Mouse (Mus musculus) intestine, postnatal 0 days (tissue): ENCODE data around the gene Fdx1l. TPM values are rescaled to one million over a fixed set of nuclear protein-coding genes. Genes with fewer than 3 reads are reported as not detected.

ENCODE experiments used
- ATAC-seq: fragments of 200-750 bp; cut with Nextera tagmentation; 2 replicates; pipeline ENCODE4 v1.8.0; 2017; ENCODE audit warnings: mild to moderate bottlenecking, moderate TSS enrichment, moderate library complexity
- H3K27ac ChIP-seq: fragments of 300-500 bp; sonication (generic); 2 replicates; pipeline ENCODE4 v1.5.1; 2014; ENCODE audit warnings: mild to moderate bottlenecking, low read depth, low read length, moderate library complexity
- H3K27me3 ChIP-seq: fragments of 300-500 bp; sonication (generic); replicated peaks from 2 replicates; pipeline ENCODE4 v1.6.1; 2014; ENCODE audit warnings: low read length, mixed read lengths; ENCODE audit not compliant: control insufficient read depth, insufficient read depth
- H3K36me3 ChIP-seq: fragments of 300-500 bp; sonication (generic); 2 replicates; pipeline ENCODE4 v1.6.1; 2014; ENCODE audit warnings: mild to moderate bottlenecking, moderate library complexity; ENCODE audit not compliant: control insufficient read depth, insufficient read depth
- H3K4me1 ChIP-seq: fragments of 300-500 bp; sonication (generic); replicated peaks from 2 replicates; pipeline ENCODE4 v1.6.1; 2014; ENCODE audit warnings: antibody characterized with exemption, low read length, mixed read lengths; ENCODE audit not compliant: control insufficient read depth, insufficient read depth
- H3K4me2 ChIP-seq: fragments of 300-500 bp; sonication (generic); replicated peaks from 2 replicates; pipeline ENCODE4 v1.6.1; 2014; ENCODE audit warnings: low read depth, mild to moderate bottlenecking, moderate library complexity
- H3K4me3 ChIP-seq: fragments of 300-500 bp; sonication (generic); 2 replicates; pipeline ENCODE4 v1.5.1; 2014; ENCODE audit warnings: low read depth, low read length
- H3K9ac ChIP-seq: fragments of 300-500 bp; sonication (generic); 2 replicates; pipeline ENCODE4 v1.6.1; 2014; ENCODE audit warnings: mild to moderate bottlenecking, low read depth, low read length
- H3K9me3 ChIP-seq: fragments of 300-500 bp; sonication (generic); 2 replicates; pipeline ENCODE4 v1.6.1; 2016; ENCODE audit warnings: mixed run types; ENCODE audit not compliant: control insufficient read depth
- CTCF ChIP-seq: sonication (generic); IDR thresholded peaks from 2 replicates; pipeline ENCODE4 v1.5.1; 2016; ENCODE audit warnings: low read depth, mild to moderate bottlenecking, control low read depth, antibody characterized with exemption, moderate library complexity
- WGBS: fragments of 180-500 bp; shearing (Covaris S2); extraction: QIAGEN DNeasy Blood & Tissue Kit; methylation state at CpG from one replicate; pipeline ENCODE4 v1.1.7; 2014; 5-methylcytosine and 5-hydroxymethylcytosine counted together
- polyA plus RNA-seq: library from polyadenylated mRNA; unstranded; fragments of >200 nt; fragmentation: Nextera tagmentation; extraction: Ambion mirVana; gene quantifications from 2 replicates; pipeline ENCODE4 v1.2.1, GENCODE M21; 2015

The Fdx1l gene
- polyA plus RNA-seq, 1 experiment from 2014 or later, result 46.3 TPM

GRCm38 (mm10) chr9:21107607-21108237 lies 34.3 kb upstream of the Fdx1l start:
- no peaks in the 10 kb centered on the region for H3K27me3 ChIP-seq
- WGBS, result 40% methylated on average over 23 of the region's 23 CpGs
- ATAC-seq, result 0 out of 2 replicates have a peak, but pooled peaks have one; percentile 39
- no peak overlapping the region for H3K27ac ChIP-seq
- H3K9me3 ChIP-seq, result no peaks in the 10 kb centered on the region
- H3K36me3 ChIP-seq, result peaks cover 15% of the 10 kb centered on the region; the same call in 1 of the 2 replicates
- no peak overlapping the region for H3K4me3 ChIP-seq
- no peaks in the 10 kb centered on the region for H3K4me1 ChIP-seq
- H3K9ac ChIP-seq, result no peak overlapping the region
- H3K4me2 ChIP-seq, result no peak overlapping the region
- no peak for TF ChIP-seq CTCF

- no peaks in the 10 kb centered on the region for H3K9me3 ChIP-seq
- H3K9ac ChIP-seq, result no peak overlapping the region
- TF ChIP-seq CTCF, result no peak
- no peaks in the 10 kb centered on the region for H3K4me1 ChIP-seq
- no peak for ATAC-seq
- no peak overlapping the region for H3K27ac ChIP-seq
- peaks cover 15% of the 10 kb centered on the region; the same call in 1 of the 2 replicates for H3K36me3 ChIP-seq
- no peak overlapping the region for H3K4me2 ChIP-seq
- no peak overlapping the region for H3K4me3 ChIP-seq
- H3K27me3 ChIP-seq, result no peaks in the 10 kb centered on the region
- 64% methylated on average over 5 of the region's 5 CpGs for WGBS
Measured at GRCm38 (mm10) chr9:21105760-21106564, 32.5 kb upstream of the Fdx1l start.

GRCm38 (mm10) chr9:21104814-21105213 lies 31.4 kb upstream of the Fdx1l start:
- WGBS, result 83% methylated on average over 6 of the region's 6 CpGs
- Histone ChIP-seq H3K36me3 (peaks cover 11% of the 10 kb centered on the region; the same call in 1 of the 2 replicates), H3K4me2 (no peak overlapping the region), H3K27me3 (no peaks in the 10 kb centered on the region), H3K4me3 (no peak overlapping the region), H3K9me3 (no peaks in the 10 kb centered on the region), H3K4me1 (no peaks in the 10 kb centered on the region), H3K27ac (no peak overlapping the region), H3K9ac (no peak overlapping the region)
- ATAC-seq, result no peak
- no peak for TF ChIP-seq CTCF

GRCm38 (mm10) chr9:21102076-21102475 lies 28.7 kb upstream of the Fdx1l start:
- Histone ChIP-seq H3K4me3 (no peak overlapping the region), H3K27me3 (no peaks in the 10 kb centered on the region), H3K4me2 (no peak overlapping the region), H3K36me3 (peaks cover 9% of the 10 kb centered on the region; the same call in 1 of the 2 replicates), H3K9ac (no peak overlapping the region), H3K4me1 (no peaks in the 10 kb centered on the region), H3K27ac (no peak overlapping the region), H3K9me3 (no peaks in the 10 kb centered on the region)
- no peak for ATAC-seq
- no peak for TF ChIP-seq CTCF
- 97% methylated on average over 2 of the region's 2 CpGs for WGBS

- TF ChIP-seq CTCF, result no peak
- Histone ChIP-seq H3K27me3 (no peaks in the 10 kb centered on the region), H3K4me1 (no peaks in the 10 kb centered on the region), H3K36me3 (peaks cover 9% of the 10 kb centered on the region; the same call in 1 of the 2 replicates), H3K4me2 (no peak overlapping the region), H3K27ac (no peak overlapping the region), H3K9me3 (no peaks in the 10 kb centered on the region), H3K4me3 (no peak overlapping the region), H3K9ac (no peak overlapping the region)
- ATAC-seq, result no peak
- WGBS, result 42% methylated on average over 15 of the region's 15 CpGs
Measured at GRCm38 (mm10) chr9:21100447-21101161, 27.2 kb upstream of the Fdx1l start.

- no peaks in the 10 kb centered on the region for H3K9me3 ChIP-seq
- no peak overlapping the region for H3K4me3 ChIP-seq
- H3K4me1 ChIP-seq, result no peaks in the 10 kb centered on the region
- no peaks in the 10 kb centered on the region; the same call in 1 of the 2 replicates for H3K36me3 ChIP-seq
- WGBS, result 41% methylated on average over 8 of the region's 8 CpGs
- H3K27me3 ChIP-seq, result no peaks in the 10 kb centered on the region
- no peak for TF ChIP-seq CTCF
- peak; percentile 55; the same call in 1 of the 2 replicates for ATAC-seq
- peak overlapping the region; percentile 31; the same call in 1 of the 2 replicates for H3K9ac ChIP-seq
- H3K4me2 ChIP-seq, result no peak overlapping the region
- H3K27ac ChIP-seq, result no peak overlapping the region
Measured at GRCm38 (mm10) chr9:21097793-21098192, 24.4 kb upstream of the Fdx1l start.
